Mouse (Mus musculus): ENCODE measurements around the gene Lman1l.

GRCm38 (mm10) chr9:57613975-57614374 is 6.6 kb downstream of the Lman1l start:
- TF ChIP-seq EP300 (IDR thresholded peaks at IDR 0.05; ENCODE audit: low read depth), result no peak
- no peak for TF ChIP-seq CTCF (IDR thresholded peaks at IDR 0.05; ENCODE audit: low read depth)

Data from liver, postnatal 0 days (tissue).